Mouse (Mus musculus) gastrocnemius, postnatal 14 days (tissue): Measurements from ENCODE around the gene Prx. TPM values are rescaled to one million over a fixed set of nuclear protein-coding genes. Genes with fewer than 3 reads are reported as not detected.

ENCODE experiments used
- DNase-seq: peaks from one replicate; pipeline ENCODE4 v3.0.0; 2021; ENCODE audit warnings: mixed read lengths
- intact Hi-C: fragments of 180-260 bp; cut with DNase I; formaldehyde crosslinking; loops from one replicate; pipeline ENCODE4 v1.15.1; 2025; ENCODE audit warnings: low total_unique reads
- long read RNA-seq, 2 experiments: library from polyadenylated mRNA; stranded (forward); transcript quantifications; one replicate each; pipeline ENCODE4 v2.0.0; 2021
- total RNA-seq, 2 experiments: library from RNA; stranded (reverse); gene quantifications; 2 replicates each; pipeline ENCODE4 v1.2.3; 2021

Prx gene
- total RNA-seq = 10 to 100 TPM; 11.2 to 48.8 TPM
- long read RNA-seq, experiment 1, full-length matches to known transcripts = 2 of 7 reads
- long read RNA-seq, experiment 1, partial matches to known transcripts = 1 of 7 reads
- long read RNA-seq, experiment 1, other reads (novel, unspliced or antisense) = 4 of 7 reads
- long read RNA-seq, experiment 2, full-length matches to known transcripts = 10 of 20 reads
- long read RNA-seq, experiment 2, partial matches to known transcripts = 8 of 20 reads
- long read RNA-seq, experiment 2, other reads (novel, unspliced or antisense) = 2 of 20 reads

- intact Hi-C loops = no loop called here
- no peak for DNase-seq
Measured at GRCm38 (mm10) chr7:27499036-27499435, at the start of gene Prx. TSS of gene Prx (plus strand) at chr7:27499324.

- intact Hi-C loops = no loop called here
Measured at GRCm38 (mm10) chr7:27451359-27451758, 47.8 kb upstream of the Prx start.

GRCm38 (mm10) chr7:27452206-27452770, 46.8 kb upstream of the Prx start:
- intact Hi-C loops = no loop called here
- no peak for DNase-seq

More at GRCm38 (mm10) chr7:27451359-27451758, 47.8 kb upstream of the Prx start:
- no peak for DNase-seq

DNA sequence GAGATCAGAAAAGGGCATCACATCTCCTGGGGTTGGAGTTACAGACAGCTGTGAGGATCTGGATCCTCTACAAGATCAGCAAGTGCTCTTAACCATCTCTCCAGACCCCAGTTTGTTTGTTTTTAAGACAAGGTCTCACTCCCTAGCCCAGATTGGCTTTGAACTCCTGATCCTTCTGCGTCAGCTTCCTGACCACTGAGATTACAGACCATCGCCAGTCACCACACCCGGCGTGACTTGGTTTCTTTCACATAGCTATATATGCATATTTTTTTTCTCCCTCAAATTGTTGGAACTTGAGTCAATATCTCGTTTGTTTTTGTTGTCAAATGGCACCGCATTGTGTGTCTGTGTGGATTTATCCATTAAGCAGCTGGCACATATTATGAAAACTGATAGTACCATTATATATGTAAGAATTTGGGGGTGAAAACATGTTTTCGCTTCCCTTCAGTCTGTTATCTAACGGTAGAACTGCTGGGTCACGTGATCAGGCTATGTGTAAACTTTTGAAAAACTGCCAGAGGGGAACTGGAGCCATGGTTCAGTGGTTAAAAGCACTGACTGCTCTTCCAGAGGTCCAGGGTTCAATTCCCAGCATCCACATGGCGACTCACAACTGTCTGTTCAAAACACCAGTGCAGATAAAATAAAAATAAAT, 44.5 kb upstream of the Prx start:
- intact Hi-C loops = no loop called here
- DNase-seq = no peak

DNA sequence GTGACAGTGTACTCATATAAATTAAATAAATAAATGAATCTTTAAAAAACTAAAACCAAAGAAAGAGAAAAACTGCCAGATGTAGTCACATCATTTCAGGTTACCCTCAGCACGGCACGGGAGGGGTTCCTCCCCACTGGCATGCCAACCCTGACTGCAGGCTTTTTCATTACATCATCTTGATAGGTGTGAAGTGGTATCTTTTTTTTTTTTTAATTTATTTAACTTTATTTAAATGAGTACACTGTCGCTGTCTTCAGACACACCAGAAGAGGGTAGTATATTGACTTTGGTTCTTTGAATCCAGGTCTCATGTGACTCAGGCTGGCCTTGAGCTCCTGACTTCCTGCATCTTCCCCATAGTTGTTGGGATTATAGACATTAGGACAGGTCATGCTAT, 43.9 kb upstream of the Prx start:
- intact Hi-C loops = no loop called here
- DNase-seq = no peak

- no peak for DNase-seq
- intact Hi-C loops = no loop called here
Measured at GRCm38 (mm10) chr7:27458614-27459013, 40.5 kb upstream of the Prx start.

- DNase-seq = no peak
- intact Hi-C loops = no loop called here
Measured at GRCm38 (mm10) chr7:27459640-27460039, 39.5 kb upstream of the Prx start.

GRCm38 (mm10) chr7:27460477-27460876, 38.6 kb upstream of the Prx start:
- intact Hi-C loops = no loop called here
- DNase-seq = no peak

DNA sequence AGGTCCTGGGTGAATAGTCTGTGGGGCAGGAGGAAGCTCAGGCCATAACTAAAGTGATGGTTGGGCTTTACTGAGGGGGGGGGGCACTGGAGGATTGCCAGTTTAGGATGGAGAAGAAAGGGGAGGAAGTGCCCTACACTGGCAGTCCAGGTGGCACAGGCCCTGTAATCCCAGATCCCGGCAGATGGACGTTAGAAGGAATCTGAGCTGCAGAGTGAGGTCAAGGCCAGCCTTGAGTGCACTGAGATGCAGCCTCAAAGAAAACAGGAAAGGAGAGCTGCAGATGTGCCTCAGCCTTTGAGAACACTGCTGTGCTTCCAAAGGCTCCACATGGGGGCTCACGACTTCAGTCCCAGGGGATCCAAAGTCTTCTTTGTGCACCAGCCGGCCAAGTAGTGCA, 31.5 kb upstream of the Prx start:
- no peak for DNase-seq

DNA sequence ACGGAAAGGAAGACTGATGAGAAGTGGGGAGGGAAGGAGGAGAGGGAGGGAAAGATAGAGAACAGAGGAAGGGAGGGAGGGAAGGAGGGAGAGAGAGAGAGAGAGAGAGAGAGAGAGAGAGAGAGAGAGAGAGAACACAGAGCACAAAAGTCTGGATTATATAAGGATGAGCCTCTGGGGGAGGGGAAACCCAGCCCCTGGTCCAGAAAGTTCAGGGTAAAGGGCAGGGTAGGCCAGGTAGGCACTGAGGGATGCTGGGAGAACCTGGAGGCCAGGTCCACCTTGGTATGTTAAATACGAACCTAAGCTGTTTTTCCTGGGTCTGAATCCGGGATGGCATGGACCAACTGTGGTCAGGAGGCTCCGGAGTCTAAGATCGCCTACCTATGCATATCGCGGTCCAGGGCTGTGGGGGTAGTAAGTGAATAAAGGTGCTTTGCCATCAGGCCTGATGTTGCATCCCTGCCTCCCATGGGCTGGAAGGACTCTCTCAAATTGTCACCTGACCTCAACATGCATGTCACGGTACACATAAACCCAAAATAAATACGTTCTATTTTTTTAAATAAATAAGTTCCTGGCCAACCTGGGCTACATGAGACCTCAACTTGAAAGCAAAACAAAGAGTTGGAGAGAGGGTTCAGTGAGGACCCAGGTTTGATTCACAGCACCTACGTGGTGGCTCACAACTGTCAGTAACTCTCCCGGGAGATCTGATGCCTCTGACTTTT, 27.6 kb upstream of the Prx start:
- intact Hi-C loops = loop anchor here (10.0 kb wide), 1 partner anchor 53 kb away; the partner anchor contains the start of gene Hipk4
- no peak for DNase-seq

More for the DNA sequence above, 31.5 kb upstream of the Prx start:
- intact Hi-C loops = no loop called here

DNA sequence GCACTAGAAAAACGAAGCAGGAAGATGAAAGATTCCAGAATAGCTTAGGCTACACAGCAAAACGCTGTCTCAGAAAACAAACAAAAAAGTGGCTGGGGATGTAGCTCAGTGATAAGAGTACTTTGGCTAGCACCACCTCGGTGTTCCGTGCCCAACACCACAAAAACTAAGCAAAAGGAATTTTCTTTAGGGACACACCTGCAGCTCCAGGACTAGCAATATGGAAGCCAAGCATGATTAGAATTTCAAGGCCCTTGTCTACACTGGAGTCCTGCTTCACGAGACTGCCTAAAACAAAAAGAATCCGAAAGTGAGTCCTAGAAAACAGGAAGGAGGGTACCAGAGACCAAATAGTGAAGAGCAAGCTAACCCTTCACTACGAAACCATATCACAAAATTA, 26.5 kb upstream of the Prx start:
- DNase-seq = no peak
- intact Hi-C loops = loop anchor here (10.0 kb wide), 1 partner anchor 52 kb away; the partner anchor contains the start of gene Hipk4

DNA sequence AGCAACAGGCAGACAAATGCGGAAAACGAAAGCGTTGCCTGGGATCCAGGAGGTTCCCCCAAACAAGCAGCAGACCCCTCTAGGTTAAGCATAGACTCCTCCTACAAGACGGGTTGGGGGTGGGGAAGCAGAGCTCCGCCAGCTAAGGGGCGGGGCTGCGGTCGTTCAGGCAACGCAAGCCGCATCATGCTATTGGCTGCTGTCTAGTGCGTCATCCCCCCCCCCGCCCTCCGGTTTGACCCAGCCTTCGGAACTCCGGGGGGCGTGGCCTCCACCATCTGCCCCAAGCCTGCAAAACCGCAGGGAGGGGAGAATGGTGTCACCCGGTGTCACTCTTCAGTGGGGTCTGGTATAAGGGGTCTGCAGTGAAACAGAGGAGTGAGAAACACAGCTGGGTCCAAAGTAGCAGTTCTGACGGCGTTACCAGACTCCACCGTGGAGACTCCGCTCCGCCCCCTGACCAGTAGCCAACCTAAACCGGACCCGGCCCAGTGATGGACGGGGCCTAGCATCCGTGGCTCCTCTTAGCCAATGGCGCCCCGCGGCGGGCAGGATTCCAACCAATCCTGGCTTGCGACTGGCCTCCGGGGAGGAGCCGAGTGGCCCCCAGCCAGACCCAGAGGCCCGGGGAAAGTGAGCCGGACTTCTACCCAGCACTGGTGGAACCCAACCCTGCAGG, 25.8 kb upstream of the Prx start, which contains the start of gene Sertad3:
Gene Sertad3, plus strand, starts transcription at position 613 of the 679 bp plus-strand sequence.
- intact Hi-C loops = loop anchor here (10.0 kb wide), 1 partner anchor 52 kb away; the partner anchor contains the start of gene Hipk4
- peak; percentile 100 for DNase-seq

DNA sequence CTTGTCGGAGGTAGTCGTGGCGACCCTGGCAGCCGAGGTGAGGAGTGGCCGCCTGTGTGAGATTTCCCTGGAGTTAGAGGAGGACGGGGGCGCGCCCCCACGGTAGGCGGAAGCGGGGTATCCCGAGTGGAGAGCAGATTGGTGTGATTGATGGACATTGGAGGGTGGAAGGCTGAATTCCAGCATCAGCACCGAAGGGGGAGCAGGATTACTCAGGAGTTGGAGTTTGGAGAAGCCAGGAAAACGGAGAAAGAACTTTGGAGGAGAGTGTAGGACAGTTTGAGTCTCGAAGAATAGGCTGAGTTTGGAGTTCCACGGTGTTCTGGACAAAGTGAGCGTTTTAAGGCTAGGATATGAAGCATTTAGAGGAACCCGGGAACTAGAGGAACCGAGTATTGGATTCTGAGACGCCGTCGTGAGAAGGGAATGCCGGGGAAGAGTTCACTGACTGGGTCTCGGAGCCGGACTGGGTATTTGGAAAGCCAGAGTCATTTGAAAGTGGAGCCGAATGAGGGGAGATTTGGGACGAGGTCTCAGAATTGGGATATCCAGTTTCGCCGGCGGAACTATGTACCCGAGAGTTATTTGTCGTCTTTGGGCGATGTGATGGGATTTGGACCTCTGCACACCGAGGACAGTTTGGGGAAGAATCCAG, 25.2 kb upstream of the Prx start:
- DNase-seq = no peak
- intact Hi-C loops = loop anchor here (10.0 kb wide), 1 partner anchor 51 kb away; the partner anchor contains the start of gene Hipk4

DNA sequence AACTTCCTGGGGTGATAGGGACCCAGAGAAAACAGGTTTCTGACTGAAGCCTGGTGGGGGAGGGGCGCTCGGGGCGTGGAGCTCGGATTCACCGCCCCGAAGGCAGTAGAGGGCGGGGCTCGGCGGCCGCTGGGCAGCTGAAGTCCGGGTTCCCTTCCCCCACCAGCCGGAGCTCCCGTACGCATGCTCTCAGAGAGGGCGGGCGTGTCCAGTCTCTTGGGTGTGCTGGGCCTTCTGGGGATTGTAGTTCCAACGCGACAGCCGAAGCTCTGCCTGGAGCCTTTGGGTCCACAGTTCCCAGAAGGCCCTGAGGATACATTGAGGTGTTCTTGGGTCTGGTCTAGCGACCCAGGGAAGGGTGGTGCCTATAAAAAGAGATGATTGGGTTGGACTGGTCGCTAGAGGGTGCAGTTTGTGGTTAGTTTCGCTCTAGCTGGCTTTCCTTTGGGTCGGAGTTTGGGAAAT, 24.6 kb upstream of the Prx start:
- intact Hi-C loops = loop anchor here (10.0 kb wide), 1 partner anchor 50 kb away; the partner anchor contains the start of gene Hipk4
- peak; percentile 99 for DNase-seq

- intact Hi-C loops = loop anchor here (10.0 kb wide), 1 partner anchor 49 kb away; the partner anchor contains the start of gene Hipk4
- DNase-seq = no peak
Measured at GRCm38 (mm10) chr7:27475596-27475995, 23.5 kb upstream of the Prx start.

- intact Hi-C loops = loop anchor here (10.0 kb wide), 1 partner anchor 49 kb away; the partner anchor contains the start of gene Hipk4
Measured at GRCm38 (mm10) chr7:27476098-27476635, 23.0 kb upstream of the Prx start.

GRCm38 (mm10) chr7:27478561-27478960, 20.6 kb upstream of the Prx start:
- intact Hi-C loops = loop anchor here (10.0 kb wide), 1 partner anchor 46 kb away; the partner anchor contains the start of gene Hipk4
- DNase-seq = no peak

More at GRCm38 (mm10) chr7:27476098-27476635, 23.0 kb upstream of the Prx start:
- no peak for DNase-seq

DNA sequence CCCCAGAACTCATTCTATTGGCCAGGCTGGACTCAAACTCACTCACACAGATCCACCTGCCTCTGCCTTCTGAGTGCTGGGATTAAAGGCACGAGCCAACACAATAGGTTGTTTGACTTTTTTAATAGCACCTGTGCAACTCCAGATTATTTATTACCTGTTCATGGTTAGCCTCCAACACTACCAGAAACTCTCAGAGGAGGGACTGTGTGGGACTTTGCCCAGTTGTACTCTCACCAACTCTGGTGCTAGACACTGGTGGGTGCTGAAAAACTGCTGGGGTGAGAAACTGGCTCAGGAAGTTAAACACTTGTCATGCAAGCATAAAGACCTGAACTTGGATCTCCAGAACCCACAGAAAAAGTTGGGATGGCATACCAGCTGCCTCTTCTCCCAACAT, 19.4 kb upstream of the Prx start:
- intact Hi-C loops = loop anchor here (10.0 kb wide), 1 partner anchor 45 kb away; the partner anchor contains the start of gene Hipk4
- DNase-seq = no peak
